Mouse (Mus musculus) forebrain, postnatal 0 days (tissue): ENCODE results near the gene Sln. TPM values are rescaled to one million over a fixed set of nuclear protein-coding genes. Genes with fewer than 3 reads are reported as not detected.

ENCODE experiments used
- ATAC-seq: fragments of 200-750 bp; cut with Nextera tagmentation; 2 replicates; pipeline ENCODE4 v1.8.0; 2017; ENCODE audit warnings: mild to moderate bottlenecking, moderate library complexity
- DNase-seq: peaks from one replicate; pipeline ENCODE4 v3.0.0-alpha.2; 2015
- H3K27ac ChIP-seq: fragments of 300-500 bp; sonication (generic); 2 replicates; pipeline ENCODE4 v1.5.1; 2014; ENCODE audit warnings: low read depth, mild to moderate bottlenecking, antibody characterized with exemption, low read length, moderate library complexity, mixed read lengths
- H3K27me3 ChIP-seq: fragments of 300-500 bp; sonication (generic); 2 replicates; pipeline ENCODE4 v1.6.1; 2014; ENCODE audit warnings: mild to moderate bottlenecking, low read length, mixed read lengths; ENCODE audit not compliant: insufficient read depth
- H3K36me3 ChIP-seq: fragments of 300-500 bp; sonication (generic); 2 replicates; pipeline ENCODE4 v1.6.1; 2014; ENCODE audit warnings: mild to moderate bottlenecking, moderate library complexity; ENCODE audit not compliant: insufficient read depth
- H3K4me1 ChIP-seq: fragments of 300-500 bp; sonication (generic); 2 replicates; pipeline ENCODE4 v1.6.1; 2014; ENCODE audit warnings: antibody characterized with exemption; ENCODE audit not compliant: insufficient read depth
- H3K4me2 ChIP-seq: fragments of 300-500 bp; sonication (generic); 2 replicates; pipeline ENCODE4 v1.6.1; 2014; ENCODE audit warnings: low read depth, mild to moderate bottlenecking, moderate library complexity
- H3K4me3 ChIP-seq: fragments of 300-500 bp; sonication (generic); 2 replicates; pipeline ENCODE4 v1.5.1; 2014; ENCODE audit warnings: low read depth, low read length, mixed read lengths
- H3K9ac ChIP-seq: fragments of 300-500 bp; sonication (generic); 2 replicates; pipeline ENCODE4 v1.6.1; 2014; ENCODE audit warnings: mild to moderate bottlenecking
- H3K9me3 ChIP-seq: fragments of 300-500 bp; sonication (generic); 2 replicates; pipeline ENCODE4 v1.6.1; 2016; ENCODE audit warnings: low read length
- CTCF ChIP-seq: sonication (generic); IDR thresholded peaks from 2 replicates; pipeline ENCODE4 v1.5.1; 2016; ENCODE audit warnings: antibody characterized with exemption, control low read depth, low read depth
- WGBS: fragments of 180-500 bp; shearing (Covaris S2); extraction: QIAGEN DNeasy Blood & Tissue Kit; methylation state at CpG from one replicate; pipeline ENCODE4 v1.1.7; 2014; 5-methylcytosine and 5-hydroxymethylcytosine counted together
- polyA plus RNA-seq: library from polyadenylated mRNA; unstranded; fragments of >200 nt; fragmentation: Nextera tagmentation; extraction: Ambion mirVana; gene quantifications from 2 replicates; pipeline ENCODE4 v1.2.1, GENCODE M21; 2015
- total RNA-seq: library from RNA; depleted of rRNA; stranded (reverse); fragments of >200 nt; gene quantifications from 2 replicates; pipeline ENCODE4 v1.2.3, GENCODE M21; 2014; rRNA removed

Gene Sln
- total and polyA plus RNA-seq, 2 experiments from 2014 or later: 0.42 TPM; not detected in 1

GRCm38 (mm10) chr9:53903215-53903842 lies 53.4 kb downstream of the Sln start:
- Histone ChIP-seq H3K4me2 (no peak overlapping the region), H3K9me3 (no peaks in the 10 kb centered on the region), H3K27me3 (no peaks in the 10 kb centered on the region), H3K4me3 (no peak overlapping the region), H3K36me3 (no peaks in the 10 kb centered on the region), H3K9ac (no peak overlapping the region), H3K27ac (peak overlapping the region; percentile 64), H3K4me1 (no peaks in the 10 kb centered on the region; the same call in 1 of the 2 replicates)
- ATAC-seq (peak; percentile 56; the same call in 1 of the 2 replicates), DNase-seq (peak; percentile 32)
- no peak for TF ChIP-seq CTCF
- WGBS: 38% methylated on average over 7 of the region's 7 CpGs

Other genes with a start within 250 kb of the Sln start
- gene Acat1, start 239.8 kb upstream of the Sln start, total RNA-seq: 164 and 193 TPM in 2 replicates
- 199 and 218 TPM in 2 replicates for gene Acat1, start 239.8 kb upstream of the Sln start, polyA plus RNA-seq
- gene Cul5, start 180.2 kb upstream of the Sln start, total RNA-seq: 59.3 and 72.5 TPM in 2 replicates
- 25.2 and 40.9 TPM in 2 replicates for gene Cul5, start 180.2 kb upstream of the Sln start, polyA plus RNA-seq
- 1.8 and 2.5 TPM in 2 replicates for gene Rab39, start 143.9 kb upstream of the Sln start, total RNA-seq
- gene Rab39, start 143.9 kb upstream of the Sln start, polyA plus RNA-seq: 1.2 and 1.3 TPM in 2 replicates
- gene Slc35f2, start 78.6 kb upstream of the Sln start, total RNA-seq: 15.2 and 19.2 TPM in 2 replicates
- 19.3 and 20.2 TPM in 2 replicates for gene Slc35f2, start 78.6 kb upstream of the Sln start, polyA plus RNA-seq
- 114 and 134 TPM in 2 replicates for gene Elmod1, start 125.1 kb downstream of the Sln start, total RNA-seq
- 19.8 and 27.2 TPM in 2 replicates for gene Elmod1, start 125.1 kb downstream of the Sln start, polyA plus RNA-seq
- gene Tnfaip8l3, start 218.2 kb downstream of the Sln start, total RNA-seq: 2.2 and 2.3 TPM in 2 replicates
- gene Tnfaip8l3, start 218.2 kb downstream of the Sln start, polyA plus RNA-seq: 0.50 and 0.71 TPM in 2 replicates